Mouse (Mus musculus) left cerebral cortex, postnatal 10 days (tissue): ENCODE data around the gene Gm4969. TPM values are rescaled to one million over a fixed set of nuclear protein-coding genes. Genes with fewer than 3 reads are reported as not detected.
A peak's percentile ranks its signal among the peaks of the same experiment; 100 is the strongest.

ENCODE experiments used
- DNase-seq, 2 experiments: peaks; one replicate each; pipeline ENCODE4 v3.0.0; 2021 to 2022; ENCODE audit warnings: low spot score in 2 of 2, mixed read lengths in 1 of 2; ENCODE audit errors: extremely low spot score in 1 of 2
- intact Hi-C: fragments of 180-260 bp; cut with DNase I; formaldehyde crosslinking; loops from one replicate; pipeline ENCODE4 v1.15.1; 2025
- total RNA-seq, 2 experiments: library from RNA; stranded (reverse); gene quantifications; 2 replicates each; pipeline ENCODE4 v1.2.3; 2021

Gm4969 gene
- total RNA-seq, 2 experiments from 2014 or later, result 1.5 to 3.1 TPM

GRCm38 (mm10) chr7:19146793-19147192 lies 28.6 kb upstream of the Gm4969 start:
- DNase-seq, result no peak
- intact Hi-C loops, result no loop called here

- DNase-seq, result peak in 1 of 2 experiments; percentile 78
- intact Hi-C loops, result no loop called here
These were observed 19.2 kb upstream of the Gm4969 start for GRCm38 (mm10) chr7:19137380-19137779.

- DNase-seq, result no peak
- intact Hi-C loops, result no loop called here
These were observed 18.6 kb upstream of the Gm4969 start for GRCm38 (mm10) chr7:19136673-19137334.

- intact Hi-C loops, result no loop called here
These were observed 18.0 kb upstream of the Gm4969 start for GRCm38 (mm10) chr7:19136168-19136567.

DNA sequence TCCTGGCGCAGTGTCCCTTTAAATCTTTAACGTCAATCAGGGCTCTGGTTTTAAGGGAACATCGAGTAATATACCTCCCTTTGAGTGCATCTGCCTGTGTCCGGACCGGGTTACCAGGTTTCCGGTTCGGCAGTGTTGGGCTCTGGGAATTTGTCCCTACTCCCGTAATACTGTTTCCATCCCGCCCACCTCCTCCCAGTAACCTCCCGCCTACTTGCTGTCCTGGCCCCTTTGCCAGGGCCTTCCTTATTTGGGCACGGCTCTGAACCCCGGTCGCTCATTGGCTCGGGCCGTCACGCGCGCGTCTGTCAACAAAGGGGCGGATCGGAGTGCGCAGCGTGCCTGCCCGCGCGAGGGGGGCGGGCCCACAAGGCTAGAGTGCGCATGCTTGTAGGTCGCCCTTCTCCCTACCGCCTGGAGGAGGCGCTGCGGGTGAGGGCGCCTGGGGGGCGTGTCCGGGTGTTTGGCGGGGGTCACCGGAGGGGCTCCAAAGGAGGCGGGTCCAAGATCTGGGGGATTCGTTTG lies 13.2 kb upstream of the Gm4969 start:
- intact Hi-C loops, result no loop called here
- DNase-seq, result peak; percentile 95 to 99

More at GRCm38 (mm10) chr7:19136168-19136567, 18.0 kb upstream of the Gm4969 start:
- peak in 1 of 2 experiments; percentile 48 for DNase-seq

DNA sequence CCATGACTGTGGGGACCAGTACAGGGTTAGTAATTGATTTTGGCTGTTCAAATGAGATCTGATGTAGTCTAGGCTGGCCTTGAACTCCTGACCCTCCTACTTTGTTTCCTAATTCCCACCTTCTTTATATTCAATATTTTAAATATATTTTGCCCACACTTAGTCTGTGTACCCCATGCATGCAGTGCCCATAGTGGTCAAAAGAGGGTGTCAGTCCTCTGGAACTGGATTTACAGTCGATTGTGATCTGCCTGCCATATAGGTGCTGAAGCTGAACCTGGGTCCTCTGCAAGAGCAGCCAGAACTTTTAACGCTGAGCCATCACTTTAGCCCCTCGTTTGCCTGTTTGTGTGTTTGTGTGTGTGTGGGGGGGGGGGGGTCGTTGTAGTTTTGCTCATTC lies 12.5 kb upstream of the Gm4969 start:
- intact Hi-C loops, result no loop called here
- no peak for DNase-seq

- intact Hi-C loops, result no loop called here
- DNase-seq, result no peak
These were observed 11.2 kb upstream of the Gm4969 start for GRCm38 (mm10) chr7:19129396-19129795.

DNA sequence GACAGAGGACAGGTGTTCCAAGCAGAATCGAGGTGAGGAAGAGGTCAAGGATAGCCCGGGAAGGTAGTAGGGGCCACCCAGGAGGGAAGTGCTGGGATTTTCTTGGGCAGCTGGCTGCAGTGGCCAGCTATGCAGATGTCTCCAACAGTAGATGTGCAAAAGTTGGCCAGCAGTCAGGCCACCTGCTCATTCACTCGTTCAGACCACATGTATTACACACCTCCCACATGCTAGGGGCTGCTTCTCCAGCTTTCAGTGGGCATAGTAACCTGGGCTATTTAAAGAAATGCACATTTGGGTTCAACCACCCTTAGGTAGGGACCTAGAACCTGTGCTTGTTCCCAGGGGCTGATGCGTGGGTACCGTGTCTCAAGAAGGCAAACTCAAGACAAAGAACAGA lies 9.6 kb upstream of the Gm4969 start:
- intact Hi-C loops, result no loop called here
- no peak for DNase-seq

DNA sequence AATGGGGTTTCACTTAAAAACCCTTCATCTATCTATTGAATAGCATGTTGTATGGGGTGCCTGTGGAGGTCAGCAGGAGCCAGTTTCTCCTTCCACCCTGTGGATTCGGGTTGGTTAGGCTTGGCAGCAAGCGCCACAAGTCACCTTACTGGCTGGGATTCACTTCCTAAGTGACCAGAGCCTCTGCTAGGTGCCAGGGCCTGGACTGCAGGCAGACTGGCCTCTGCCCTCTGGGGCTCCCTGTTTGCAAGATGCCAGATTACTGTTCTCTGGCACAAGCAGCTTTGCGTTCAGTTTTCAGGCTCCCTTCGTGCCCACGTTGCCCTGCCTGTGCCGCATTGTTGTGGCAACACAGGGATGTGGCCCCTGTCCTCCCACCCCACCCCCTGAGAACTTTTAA lies 6.5 kb upstream of the Gm4969 start:
- intact Hi-C loops, result no loop called here
- DNase-seq, result no peak

- intact Hi-C loops, result no loop called here
These were observed 3.5 kb upstream of the Gm4969 start for GRCm38 (mm10) chr7:19121686-19122085.

GRCm38 (mm10) chr7:19119631-19120429 lies 1.7 kb upstream of the Gm4969 start, which contains the start of gene Fbxo46:
Fbxo46 (plus strand) TSS chr7:19119859.
- DNase-seq, result peak; percentile 94 to 96
- intact Hi-C loops, result no loop called here

More at GRCm38 (mm10) chr7:19121686-19122085, 3.5 kb upstream of the Gm4969 start:
- DNase-seq, result no peak

- DNase-seq, result no peak
- intact Hi-C loops, result no loop called here
These were observed 915 bp upstream of the Gm4969 start for GRCm38 (mm10) chr7:19119083-19119482.

GRCm38 (mm10) chr7:19109565-19109964 lies 8.6 kb downstream of the Gm4969 start:
- intact Hi-C loops, result loop anchor here (5.0 kb wide), 1 partner anchor 42 kb away; no protein-coding TSS in a partner anchor
- no peak for DNase-seq

DNA sequence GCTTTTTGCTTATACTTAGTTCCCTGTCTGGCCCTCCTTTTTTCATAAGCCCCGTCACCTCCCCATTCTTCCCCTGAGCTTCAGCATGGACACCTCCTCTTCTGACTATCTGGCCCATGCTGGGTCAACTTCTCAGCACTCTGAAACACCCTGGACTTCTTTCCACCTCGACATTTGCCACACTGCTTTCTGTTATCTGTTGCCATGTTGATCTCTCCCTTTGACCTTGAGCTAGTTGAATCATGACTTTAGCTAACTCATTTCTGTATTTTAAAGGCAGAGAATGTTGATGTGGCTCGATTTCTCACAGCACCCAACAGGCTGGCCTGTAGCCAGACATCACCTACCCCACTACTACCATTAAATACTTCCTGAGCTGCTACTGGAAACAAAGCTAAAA lies 10.7 kb downstream of the Gm4969 start:
- no peak for DNase-seq
- intact Hi-C loops, result loop anchor here (5.0 kb wide), 1 partner anchor 40 kb away; no protein-coding TSS in a partner anchor

DNA sequence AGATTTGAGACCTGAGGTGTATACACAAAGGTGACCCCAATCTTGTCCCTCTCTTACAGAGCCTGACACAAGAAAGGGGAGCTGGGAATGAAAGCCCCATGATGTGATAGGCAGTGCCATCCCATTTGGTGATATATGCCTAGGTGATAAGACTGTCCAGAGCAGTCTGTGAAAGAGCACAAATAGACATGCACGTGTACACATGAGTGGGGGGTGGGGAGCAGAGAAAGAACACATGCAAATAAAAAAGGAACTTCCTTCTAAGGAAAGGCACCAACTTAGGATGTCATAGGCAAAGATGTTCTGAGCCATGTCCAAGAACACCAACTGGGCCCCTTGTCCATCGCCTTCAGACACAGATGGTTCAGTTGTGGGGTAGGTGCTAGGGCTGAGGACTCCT lies 13.7 kb downstream of the Gm4969 start:
- intact Hi-C loops, result no loop called here

GRCm38 (mm10) chr7:19103741-19104140 lies 14.4 kb downstream of the Gm4969 start:
- intact Hi-C loops, result no loop called here
- no peak for DNase-seq

More for the DNA sequence above, 13.7 kb downstream of the Gm4969 start:
- no peak for DNase-seq

- intact Hi-C loops, result no loop called here
- no peak for DNase-seq
These were observed 17.9 kb downstream of the Gm4969 start for GRCm38 (mm10) chr7:19100290-19100689.

DNA sequence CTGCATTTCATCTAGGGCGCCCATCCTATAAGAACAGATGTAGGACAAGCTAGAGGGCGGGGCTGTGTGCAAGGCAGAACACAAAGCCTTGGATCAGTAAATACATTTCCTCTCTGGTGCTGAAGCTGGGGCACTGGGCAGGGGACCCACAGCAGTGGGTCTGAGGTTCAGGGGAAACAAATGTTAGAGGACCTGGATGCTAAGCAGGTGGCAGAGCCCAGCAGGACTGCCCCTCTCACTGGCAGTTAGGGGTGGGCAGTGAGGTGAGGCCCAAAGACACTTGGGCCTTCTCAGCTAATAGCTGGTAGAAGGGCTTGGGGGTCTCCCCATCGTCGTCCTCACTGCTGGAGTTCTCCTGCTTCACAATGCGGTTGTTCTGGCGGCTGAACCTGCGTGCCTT lies 19.4 kb downstream of the Gm4969 start:
- no peak for DNase-seq
- intact Hi-C loops, result no loop called here

GRCm38 (mm10) chr7:19097863-19098262 lies 20.3 kb downstream of the Gm4969 start:
- intact Hi-C loops, result no loop called here
- DNase-seq, result no peak

DNA sequence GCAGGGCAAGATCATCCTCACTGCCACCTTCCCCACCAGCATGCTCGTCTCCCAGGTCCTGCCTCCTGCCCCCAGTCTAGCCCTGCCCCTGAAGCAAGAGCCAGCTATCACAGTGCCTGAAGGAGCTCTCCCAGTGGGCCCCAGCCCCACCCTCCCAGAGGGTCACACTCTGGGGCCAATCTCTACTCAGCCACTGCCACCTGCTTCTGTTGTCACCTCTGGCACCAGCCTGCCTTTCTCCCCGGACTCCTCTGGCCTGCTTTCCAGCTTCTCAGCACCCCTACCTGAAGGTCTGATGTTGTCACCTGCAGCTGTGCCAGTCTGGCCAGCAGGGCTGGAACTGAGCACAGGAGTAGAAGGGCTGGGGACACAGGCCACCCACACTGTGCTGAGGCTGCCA lies 21.0 kb downstream of the Gm4969 start:
- intact Hi-C loops, result no loop called here
- DNase-seq, result no peak
